Mouse (Mus musculus): ENCODE measurements at regions not wholly inside any gene's neighbourhood (a gene's known extent, or its start where the extent isn't known, plus 50 kb on each side); places are given as distances from the start of the nearest gene placed in this dataset.

- TF ChIP-seq CTCF (IDR thresholded peaks at IDR 0.05; ENCODE audit: borderline replicate concordance, insufficient read depth, low read depth, low read length) (no peak), POLR2A (IDR thresholded peaks at IDR 0.05; ENCODE audit: borderline replicate concordance, insufficient read depth, low read length) (no peak)
Measured at GRCm38 (mm10) chrX:19235449-19235848, 245.7 kb downstream of the Tex13c3 start.

All from cerebellum, adult 2 months (tissue).